Mouse (Mus musculus) G1E (cell line): ENCODE measurements around the gene Rpn1.

ENCODE experiments used
- CTCF ChIP-seq: IDR thresholded peaks from 2 replicates; pipeline ENCODE4 v1.5.1; 2012; ENCODE audit warnings: low read depth, low read length, inconsistent platforms, mixed read lengths
- GATA1 ChIP-seq: IDR thresholded peaks from 2 replicates; pipeline ENCODE4 v1.6.1; 2012; ENCODE audit warnings: borderline replicate concordance, low read length, inconsistent platforms, mixed read lengths

- no peak for TF ChIP-seq CTCF
- TF ChIP-seq GATA1 = no peak
Observed at GRCm38 (mm10) chr6:88106612-88107123, 22.4 kb downstream of the Rpn1 start.
